Comparison of ENCODE assay signal across 8 mouse cellular contexts in the genomic region with DNA sequence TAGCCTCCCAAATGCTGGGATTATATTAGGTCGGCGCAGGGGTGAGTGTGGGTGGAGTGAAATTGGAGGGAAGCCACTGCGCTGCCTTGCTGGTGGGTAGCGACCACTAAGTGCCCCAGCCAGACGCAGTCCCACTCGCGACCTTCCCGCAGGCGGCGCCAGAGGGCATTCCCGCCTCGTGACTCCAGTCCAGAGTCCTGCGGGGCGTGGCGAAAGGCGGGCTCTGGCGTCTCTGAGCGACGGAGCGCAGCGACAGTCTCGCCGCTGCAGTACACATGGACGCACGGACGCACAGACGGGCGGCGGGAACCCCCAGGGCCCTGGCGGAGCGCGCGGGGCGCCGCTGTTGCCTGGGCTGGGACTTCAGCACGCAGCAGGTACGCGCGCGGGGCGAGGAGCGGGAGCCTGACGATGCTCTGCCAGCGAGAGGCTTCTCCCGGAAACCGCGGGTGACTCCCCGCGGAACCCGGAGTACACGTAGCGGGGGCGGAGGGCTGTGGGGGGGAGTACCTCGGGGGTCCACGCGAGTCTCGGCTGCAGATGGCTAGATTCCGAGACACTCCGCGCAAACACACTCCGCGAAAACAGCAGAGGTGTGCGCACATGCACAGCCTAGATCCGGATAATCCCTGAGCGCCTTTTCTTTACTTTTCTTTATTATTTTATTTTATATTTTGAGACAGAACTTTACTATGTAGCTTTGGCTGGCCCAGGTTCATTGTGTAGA. TPM values are rescaled to one million over a fixed set of nuclear protein-coding genes. Genes with fewer than 3 reads are reported as not detected.
DNase-seq lines count a peak whose midpoint lies in the region; ATAC-seq lines count a peak whose summit lies in the region.

Xylb (plus strand) TSS at position 51 of the 727 bp plus-strand sequence.

- H3K4me1 ChIP-seq in hindbrain, embryonic 12.5 days = 0 out of 2 replicates have a peak, but pooled peaks cover 3% of the 10 kb centered on the region

- 4% methylated on average over 65 of the region's 65 CpGs for WGBS in hindbrain, embryonic 12.5 days

- peak within 1 kb of the TSS; percentile 64 for H3K9ac ChIP-seq in hindbrain, embryonic 12.5 days

- no peaks in the 10 kb centered on the region for H3K36me3 ChIP-seq in hindbrain, embryonic 12.5 days

- peak within 1 kb of the TSS; percentile 54 for H3K4me3 ChIP-seq in hindbrain, embryonic 12.5 days

- peak; percentile 81 for ATAC-seq in hindbrain, embryonic 12.5 days (ENCODE audit: low FRiP score)

- no peaks in the 10 kb centered on the region for H3K27me3 ChIP-seq in hindbrain, embryonic 12.5 days

- no peak within 1 kb of the TSS for H3K27ac ChIP-seq in hindbrain, embryonic 12.5 days

- DNase-seq in Muller cell, postnatal 12 days (ENCODE audit: inconsistent ontology term) = peak; percentile 88
- DNase-seq in cerebellum, adult 9-11 months = peak; percentile 91
- DNase-seq in frontal cortex, postnatal 10 days (ENCODE audit: low spot score in 2 of 2) = peak; percentile 74 to 86
- peak; percentile 81 to 88 for DNase-seq in layer of hippocampus, postnatal 14 days (ENCODE audit: low spot score in 2 of 2)
- DNase-seq in lung, postnatal 14 days = peak; percentile 96
- DNase-seq in retina, adult 2 months (ENCODE audit: low read depth, low spot score) = peak; percentile 65
- peak; percentile 89 to 91 for DNase-seq in thymus, postnatal 36 days

- peak within 1 kb of the TSS; percentile 64 for H3K4me2 ChIP-seq in hindbrain, embryonic 12.5 days (replicated peaks)

- no peaks in the 10 kb centered on the region for H3K9me3 ChIP-seq in hindbrain, embryonic 12.5 days (replicated peaks)

RNA-seq across cellular contexts. Expression of gene Xylb, which starts in this region (rescaled TPM):
- 4.7 and 4.9 TPM in 2 replicates for polyA plus RNA-seq in hindbrain, embryonic 12.5 days (2016; fragmentation: Nextera tagmentation; extraction: Ambion mirVana)
- 1 to 10 TPM; 4.2 to 5.6 TPM for total RNA-seq in layer of hippocampus, postnatal 14 days (2021)
